Mouse (Mus musculus): Measurements from ENCODE around the gene Smad9.

The Smad9 gene

DNA sequence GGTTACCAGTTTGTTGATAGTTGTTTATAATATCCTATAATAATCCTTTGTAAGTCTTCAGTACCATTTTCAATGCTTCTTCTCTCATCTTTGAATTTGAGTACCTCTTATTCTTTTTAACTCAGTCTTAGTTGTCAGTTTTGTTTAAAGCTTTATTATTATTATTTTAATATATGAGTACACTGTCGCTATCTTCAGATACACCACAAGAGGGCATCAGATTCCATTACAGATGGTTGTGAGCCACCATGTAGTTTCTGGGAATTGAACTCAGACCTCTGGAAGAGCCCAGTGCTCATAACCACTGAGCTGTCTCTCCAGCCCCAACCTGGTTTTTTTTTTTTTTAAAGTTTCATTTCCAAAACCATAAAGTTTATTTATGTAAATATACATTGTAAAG is 56.2 kb downstream of the Smad9 start:
- DNase-seq, result no peak

DNA sequence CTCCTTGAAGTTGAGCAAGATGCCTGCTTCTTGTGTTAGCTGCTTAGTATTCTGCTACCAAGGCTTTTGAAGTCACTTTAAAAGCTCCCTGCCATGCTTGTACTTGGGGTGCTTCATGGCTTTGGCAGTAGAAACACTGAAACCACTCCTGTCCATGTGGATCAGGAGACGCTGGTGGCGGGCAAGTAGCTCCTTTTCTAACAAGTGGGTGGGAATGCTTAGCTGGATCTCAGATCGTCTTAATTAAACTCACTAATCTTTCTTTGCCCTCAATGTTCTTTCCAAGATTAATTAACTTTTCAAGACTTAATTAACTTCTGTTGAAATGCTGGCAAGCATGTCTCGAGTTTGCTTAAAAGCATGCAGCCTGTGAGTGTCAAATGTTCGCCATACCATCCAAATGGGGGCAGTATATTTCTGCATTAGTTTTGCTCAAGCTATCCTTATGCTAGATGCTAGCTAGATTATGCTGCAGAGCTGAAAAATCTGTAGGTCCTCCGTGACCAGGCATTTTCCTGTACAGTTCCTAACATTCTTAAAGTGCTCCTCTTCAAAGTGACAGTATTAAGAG is 58.1 kb downstream of the Smad9 start:
- no peak for DNase-seq

DNA sequence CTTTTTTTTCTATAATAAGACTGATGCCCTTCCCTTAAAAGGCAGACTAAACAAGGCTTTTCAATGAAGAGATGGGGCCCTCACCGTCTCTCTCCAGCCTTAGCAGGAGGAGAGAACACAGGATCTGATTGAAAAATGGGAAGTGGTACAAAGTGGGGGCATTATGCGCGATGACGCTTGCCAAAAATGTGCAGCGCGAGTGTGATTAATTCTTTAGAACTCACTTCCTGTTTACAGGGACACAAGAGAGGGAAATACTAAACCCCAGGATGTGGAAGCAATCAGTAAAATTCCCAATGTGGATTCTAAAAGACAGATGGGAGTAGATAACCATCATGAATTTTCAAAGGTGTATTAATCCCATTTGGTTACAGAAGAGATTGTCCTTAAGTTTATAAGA is 59.2 kb downstream of the Smad9 start:
- DNase-seq, result no peak

DNA sequence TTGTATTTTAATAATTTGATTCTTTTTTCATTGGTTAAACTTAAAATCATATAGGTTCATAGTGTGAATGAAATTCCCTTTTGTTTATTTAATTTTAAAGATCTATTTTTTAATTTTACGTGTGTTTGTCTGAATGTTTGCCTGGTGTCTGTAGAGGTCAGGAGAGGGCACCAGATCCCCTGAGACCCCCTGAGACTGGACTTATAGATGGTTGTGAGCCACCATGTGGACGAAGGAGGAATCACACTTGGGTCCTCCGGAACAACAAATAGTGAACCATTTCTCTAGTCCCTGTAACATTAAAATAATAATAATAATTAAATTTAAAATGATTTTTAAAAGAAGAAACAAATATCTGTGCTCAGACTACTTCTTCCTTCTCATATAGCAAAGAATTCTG is 59.9 kb downstream of the Smad9 start:
- DNase-seq, result peak; percentile 81

DNA sequence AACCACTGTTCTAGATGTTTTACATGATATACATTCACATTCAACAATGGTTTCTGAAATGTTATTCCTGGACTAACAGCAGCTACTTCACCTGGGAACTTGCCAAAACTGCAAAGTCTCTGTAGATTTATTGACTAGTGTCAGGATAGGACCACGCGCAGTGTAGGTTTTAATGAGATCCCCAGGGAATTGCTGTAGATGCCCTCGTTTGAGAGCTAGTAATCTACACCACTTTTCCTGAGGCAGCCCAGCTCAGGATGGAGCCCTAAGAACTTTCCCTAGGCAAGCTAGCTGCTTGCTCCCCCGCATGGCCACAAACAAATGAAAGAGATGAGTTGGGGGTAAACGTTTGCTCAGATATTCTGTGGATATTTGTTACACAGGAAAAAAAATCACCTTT is 67.1 kb downstream of the Smad9 start:
- no peak for DNase-seq

DNA sequence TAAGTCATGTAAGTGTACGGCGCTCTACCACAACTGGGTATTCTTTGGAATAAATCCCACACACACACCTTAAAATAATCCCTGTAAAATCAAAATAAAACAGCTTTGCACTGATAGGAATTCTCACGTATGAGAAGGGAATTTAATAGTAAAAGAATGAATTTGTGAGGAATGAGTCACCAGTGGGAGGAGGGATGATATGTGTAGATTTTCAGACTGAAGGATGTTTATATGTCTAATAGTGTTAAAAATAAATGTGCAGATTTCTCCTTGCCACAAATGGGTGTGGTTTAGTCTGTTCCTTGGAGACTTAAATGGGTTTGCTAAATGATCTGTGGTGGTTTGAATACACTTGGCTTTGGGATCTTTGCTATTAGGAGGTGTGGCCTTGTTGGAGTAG is 77.1 kb downstream of the Smad9 start:
- no peak for DNase-seq

DNA sequence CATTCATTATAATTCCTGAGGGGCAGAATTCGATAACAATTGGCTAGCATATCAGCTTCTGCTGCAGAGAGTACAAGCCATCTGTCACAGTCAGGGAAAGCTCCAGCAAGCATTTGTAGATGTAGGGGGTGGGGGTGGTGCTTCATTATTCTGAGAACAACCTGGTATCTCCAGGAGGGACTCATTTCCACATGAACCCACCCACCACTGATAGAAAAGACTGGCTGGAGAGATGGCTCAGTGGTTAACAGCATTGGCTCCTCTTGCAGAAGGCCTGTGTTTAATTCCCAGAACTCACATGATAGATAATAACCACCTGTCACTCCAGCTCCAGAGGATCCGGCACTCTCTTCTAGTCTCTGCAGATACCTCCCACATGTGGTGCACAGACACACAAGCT is 80.0 kb downstream of the Smad9 start:
- no peak for DNase-seq

Measured in retina, postnatal 1 day (tissue).